Mouse (Mus musculus): Measurements from ENCODE around the gene Cdcp2. TPM values are rescaled to one million over a fixed set of nuclear protein-coding genes. Genes with fewer than 3 reads are reported as not detected.

The Cdcp2 gene
- 0.16 TPM in 1 of 2 replicates, not detected in the other for polyA plus RNA-seq (2015; fragmentation: Nextera tagmentation; extraction: Ambion mirVana)

GRCm38 (mm10) chr4:107096841-107097373 is at the start of gene Cdcp2:
Gene Cdcp2 (plus strand): TSS chr4:107096891.
- Histone ChIP-seq H3K4me3 (no peak within 1 kb of the TSS), H3K27me3 (no peaks in the 10 kb centered on the region), H3K36me3 (no peaks in the 10 kb centered on the region), H3K9me3 (no peaks in the 10 kb centered on the region), H3K9ac (no peak within 1 kb of the TSS), H3K4me1 (replicated peaks) (peaks cover 22% of the 10 kb centered on the region), H3K4me2 (no peak within 1 kb of the TSS), H3K27ac (replicated peaks) (0 out of 2 replicates have a peak within 1 kb of the TSS, but pooled peaks have one; percentile 12)
- ATAC-seq (ENCODE audit: low FRiP score, low read depth), result no peak
- WGBS, result 30% methylated on average over 16 of the region's 16 CpGs

- H3K4me2 ChIP-seq, result no peak overlapping the region
- H3K4me1 ChIP-seq (replicated peaks), result no peaks in the 10 kb centered on the region
- H3K36me3 ChIP-seq, result peaks cover 25% of the 10 kb centered on the region
- H3K4me3 ChIP-seq, result no peak overlapping the region
- no peaks in the 10 kb centered on the region for H3K27me3 ChIP-seq
- ATAC-seq (ENCODE audit: low FRiP score, low read depth), result no peak
- no peaks in the 10 kb centered on the region for H3K9me3 ChIP-seq
- no peak overlapping the region for H3K9ac ChIP-seq
- H3K27ac ChIP-seq (replicated peaks), result no peak overlapping the region
- WGBS, result 86% methylated on average over 5 of the region's 5 CpGs
These were observed 48.9 kb upstream of the Cdcp2 start for GRCm38 (mm10) chr4:107047806-107048205.

GRCm38 (mm10) chr4:107048568-107049162 is 48.0 kb upstream of the Cdcp2 start:
- H3K9ac ChIP-seq, result no peak overlapping the region
- H3K4me3 ChIP-seq, result no peak overlapping the region
- no peaks in the 10 kb centered on the region for H3K9me3 ChIP-seq
- peak; percentile 63 for ATAC-seq (ENCODE audit: low FRiP score, low read depth)
- 76% methylated on average over 11 of the region's 11 CpGs for WGBS
- H3K27me3 ChIP-seq, result no peaks in the 10 kb centered on the region
- H3K4me2 ChIP-seq, result no peak overlapping the region
- H3K36me3 ChIP-seq, result peaks cover 22% of the 10 kb centered on the region
- H3K4me1 ChIP-seq (replicated peaks), result no peaks in the 10 kb centered on the region
- H3K27ac ChIP-seq (replicated peaks), result no peak overlapping the region

GRCm38 (mm10) chr4:107051889-107052288 is 44.8 kb upstream of the Cdcp2 start:
- H3K4me3 ChIP-seq, result no peak overlapping the region
- no peaks in the 10 kb centered on the region for H3K9me3 ChIP-seq
- WGBS, result 71% methylated on average over 3 of the region's 4 CpGs
- no peaks in the 10 kb centered on the region for H3K27me3 ChIP-seq
- no peak overlapping the region for H3K9ac ChIP-seq
- peaks cover 4% of the 10 kb centered on the region for H3K36me3 ChIP-seq
- no peaks in the 10 kb centered on the region for H3K4me1 ChIP-seq (replicated peaks)
- no peak for ATAC-seq (ENCODE audit: low FRiP score, low read depth)
- H3K4me2 ChIP-seq, result no peak overlapping the region
- no peak overlapping the region for H3K27ac ChIP-seq (replicated peaks)

GRCm38 (mm10) chr4:107052962-107053553 is 43.6 kb upstream of the Cdcp2 start:
- WGBS, result 56% methylated on average over 5 of the region's 5 CpGs
- H3K4me3 ChIP-seq, result no peak overlapping the region

GRCm38 (mm10) chr4:107056088-107056487 is 40.6 kb upstream of the Cdcp2 start:
- H3K9me3 ChIP-seq, result no peaks in the 10 kb centered on the region
- no peak overlapping the region for H3K9ac ChIP-seq
- no peaks in the 10 kb centered on the region for H3K4me1 ChIP-seq (replicated peaks)
- no peak overlapping the region for H3K27ac ChIP-seq (replicated peaks)
- H3K36me3 ChIP-seq, result peaks cover 19% of the 10 kb centered on the region
- 82% methylated on average over 3 of the region's 3 CpGs for whole genome bisulfite sequencing
- no peaks in the 10 kb centered on the region for H3K27me3 ChIP-seq
- no peak overlapping the region for H3K4me2 ChIP-seq
- H3K4me3 ChIP-seq, result no peak overlapping the region
- ATAC-seq (ENCODE audit: low FRiP score, low read depth), result no peak

More at GRCm38 (mm10) chr4:107052962-107053553, 43.6 kb upstream of the Cdcp2 start:
- no peak overlapping the region for H3K9ac ChIP-seq
- 0 out of 2 replicates have a peak, but pooled peaks have one; percentile 6 for ATAC-seq (ENCODE audit: low FRiP score, low read depth)
- H3K4me1 ChIP-seq (replicated peaks), result no peaks in the 10 kb centered on the region
- no peak overlapping the region for H3K4me2 ChIP-seq
- H3K36me3 ChIP-seq, result no peaks in the 10 kb centered on the region; the same call in 1 of the 2 replicates
- no peaks in the 10 kb centered on the region for H3K9me3 ChIP-seq
- H3K27me3 ChIP-seq, result no peaks in the 10 kb centered on the region
- H3K27ac ChIP-seq (replicated peaks), result no peak overlapping the region

GRCm38 (mm10) chr4:107058346-107058745 is 38.3 kb upstream of the Cdcp2 start:
- H3K9ac ChIP-seq, result no peak overlapping the region
- no peak overlapping the region for H3K4me3 ChIP-seq
- WGBS, result 92% methylated on average over 5 of the region's 5 CpGs
- H3K4me2 ChIP-seq, result no peak overlapping the region
- H3K4me1 ChIP-seq (replicated peaks), result no peaks in the 10 kb centered on the region
- H3K27ac ChIP-seq (replicated peaks), result no peak overlapping the region
- no peaks in the 10 kb centered on the region for H3K9me3 ChIP-seq
- ATAC-seq (ENCODE audit: low FRiP score, low read depth), result no peak
- peaks cover 32% of the 10 kb centered on the region for H3K36me3 ChIP-seq
- H3K27me3 ChIP-seq, result no peaks in the 10 kb centered on the region

GRCm38 (mm10) chr4:107058781-107059180 is 37.9 kb upstream of the Cdcp2 start:
- no peak overlapping the region for H3K27ac ChIP-seq (replicated peaks)
- no peaks in the 10 kb centered on the region for H3K9me3 ChIP-seq
- H3K4me2 ChIP-seq, result no peak overlapping the region
- ATAC-seq (ENCODE audit: low FRiP score, low read depth), result no peak
- 88% methylated on average over 6 of the region's 6 CpGs for WGBS
- H3K36me3 ChIP-seq, result peaks cover 37% of the 10 kb centered on the region
- no peaks in the 10 kb centered on the region for H3K4me1 ChIP-seq (replicated peaks)
- no peak overlapping the region for H3K4me3 ChIP-seq
- no peak overlapping the region for H3K9ac ChIP-seq
- no peaks in the 10 kb centered on the region for H3K27me3 ChIP-seq

GRCm38 (mm10) chr4:107061560-107061959 is 35.1 kb upstream of the Cdcp2 start:
- H3K4me1 ChIP-seq (replicated peaks), result peaks cover 10% of the 10 kb centered on the region
- H3K4me2 ChIP-seq, result no peak overlapping the region
- ATAC-seq (ENCODE audit: low FRiP score, low read depth), result no peak
- H3K9me3 ChIP-seq, result no peaks in the 10 kb centered on the region
- no peak overlapping the region for H3K27ac ChIP-seq (replicated peaks)
- no peaks in the 10 kb centered on the region for H3K27me3 ChIP-seq
- H3K4me3 ChIP-seq, result no peak overlapping the region
- H3K36me3 ChIP-seq, result peaks cover 42% of the 10 kb centered on the region
- 97% methylated on average over 4 of the region's 4 CpGs for WGBS
- no peak overlapping the region for H3K9ac ChIP-seq

- no peak overlapping the region for H3K4me2 ChIP-seq
- peaks cover 18% of the 10 kb centered on the region for H3K4me1 ChIP-seq (replicated peaks)
- no peaks in the 10 kb centered on the region for H3K27me3 ChIP-seq
- H3K9me3 ChIP-seq, result no peaks in the 10 kb centered on the region
- H3K9ac ChIP-seq, result no peak overlapping the region
- no peak overlapping the region for H3K4me3 ChIP-seq
- H3K27ac ChIP-seq (replicated peaks), result no peak overlapping the region
- peaks cover 42% of the 10 kb centered on the region for H3K36me3 ChIP-seq
- 83% methylated on average over 3 of the region's 3 CpGs for WGBS
- no peak for ATAC-seq (ENCODE audit: low FRiP score, low read depth)
These were observed 33.5 kb upstream of the Cdcp2 start for GRCm38 (mm10) chr4:107063214-107063613.

- Histone ChIP-seq H3K27ac (replicated peaks) (no peak overlapping the region), H3K4me1 (replicated peaks) (peaks cover 18% of the 10 kb centered on the region), H3K27me3 (no peaks in the 10 kb centered on the region), H3K9me3 (no peaks in the 10 kb centered on the region), H3K9ac (no peak overlapping the region), H3K4me2 (no peak overlapping the region), H3K4me3 (no peak overlapping the region), H3K36me3 (peaks cover 37% of the 10 kb centered on the region)
- no peak for ATAC-seq (ENCODE audit: low FRiP score, low read depth)
- 93% methylated on average over 5 of the region's 5 CpGs for WGBS
These were observed 32.1 kb upstream of the Cdcp2 start for GRCm38 (mm10) chr4:107064394-107065098.
